Mouse (Mus musculus) brain, embryonic 14.5 days (tissue): ENCODE data around the gene Bak1.

Experiments
- CTCF ChIP-seq: fragments of 200-500 bp; IDR thresholded peaks from 2 replicates; pipeline ENCODE4 v1.5.1; 2012; ENCODE audit warnings: inconsistent platforms, mild to moderate bottlenecking, moderate library complexity, borderline replicate concordance; ENCODE audit not compliant: insufficient read depth, insufficient read length; ENCODE audit errors: extremely low read depth
- POLR2A ChIP-seq: fragments of 200-500 bp; IDR thresholded peaks from 2 replicates; pipeline ENCODE4 v1.6.1; 2012; ENCODE audit warnings: mild to moderate bottlenecking, inconsistent platforms, borderline replicate concordance; ENCODE audit not compliant: poor library complexity, insufficient read depth, insufficient read length, severe bottlenecking; ENCODE audit errors: extremely low read depth

- TF ChIP-seq POLR2A, result no peak
- TF ChIP-seq CTCF, result no peak
Observed at GRCm38 (mm10) chr17:27041046-27041786, 12.4 kb upstream of the Bak1 start.
